Mouse (Mus musculus) layer of hippocampus, postnatal 14 days (tissue): ENCODE data around the gene Crispld2. TPM values are rescaled to one million over a fixed set of nuclear protein-coding genes. Genes with fewer than 3 reads are reported as not detected.
A peak's percentile ranks its signal among the peaks of the same experiment; 100 is the strongest.

Experiments
- DNase-seq, 2 experiments: peaks; one replicate each; pipeline ENCODE4 v3.0.0; 2021 to 2022; ENCODE audit warnings: low spot score in 2 of 2, mixed read lengths in 1 of 2
- total RNA-seq, 2 experiments: library from RNA; stranded (reverse); gene quantifications; 2 replicates each; pipeline ENCODE4 v1.2.3; 2021

Crispld2 gene
- total RNA-seq, 2 experiments from 2014 or later, result 1.6 to 2.1 TPM

DNA sequence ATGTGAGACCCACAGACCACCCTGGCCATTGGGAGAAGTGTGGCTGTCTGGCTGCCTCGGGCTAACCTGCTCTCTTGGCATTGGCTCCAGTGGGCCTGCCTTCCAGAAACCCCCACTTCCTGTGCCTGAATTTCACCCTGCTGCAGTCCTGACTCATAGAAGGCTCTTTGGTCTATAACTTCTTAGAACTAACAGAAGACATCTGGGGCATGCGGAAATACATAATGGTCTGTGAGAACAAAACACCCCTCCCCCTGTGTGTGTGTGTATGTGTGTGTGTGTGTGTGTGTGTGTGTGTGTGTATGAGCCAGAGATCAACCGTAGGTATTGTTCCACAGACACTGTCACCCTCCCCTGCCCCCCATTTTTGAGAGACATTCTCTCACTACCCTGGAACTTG, 71.1 kb downstream of the Crispld2 start:
- no peak for DNase-seq

DNA sequence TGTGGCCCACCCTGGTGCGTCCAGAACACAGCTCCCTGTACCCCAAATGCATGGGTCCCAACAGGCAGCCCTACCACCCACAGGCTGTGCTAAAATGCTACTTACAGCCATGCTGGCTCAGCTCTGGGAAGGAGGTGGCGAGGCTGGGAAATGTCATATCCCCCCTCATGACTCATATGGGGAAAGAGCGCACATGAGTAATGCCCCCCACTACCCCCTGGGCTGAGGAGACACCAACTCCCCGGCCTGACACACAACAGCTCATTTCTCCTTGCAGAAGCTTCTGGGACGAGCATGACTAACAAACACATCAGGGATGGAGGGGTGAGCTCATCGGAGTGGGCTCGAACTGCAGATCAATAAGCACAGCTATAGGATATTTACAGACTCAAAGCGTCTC, 73.4 kb downstream of the Crispld2 start:
- DNase-seq, result no peak

GRCm38 (mm10) chr8:120066226-120066625, 74.0 kb downstream of the Crispld2 start:
- no peak for DNase-seq

GRCm38 (mm10) chr8:120067936-120068668, 75.9 kb downstream of the Crispld2 start:
- no peak for DNase-seq

DNA sequence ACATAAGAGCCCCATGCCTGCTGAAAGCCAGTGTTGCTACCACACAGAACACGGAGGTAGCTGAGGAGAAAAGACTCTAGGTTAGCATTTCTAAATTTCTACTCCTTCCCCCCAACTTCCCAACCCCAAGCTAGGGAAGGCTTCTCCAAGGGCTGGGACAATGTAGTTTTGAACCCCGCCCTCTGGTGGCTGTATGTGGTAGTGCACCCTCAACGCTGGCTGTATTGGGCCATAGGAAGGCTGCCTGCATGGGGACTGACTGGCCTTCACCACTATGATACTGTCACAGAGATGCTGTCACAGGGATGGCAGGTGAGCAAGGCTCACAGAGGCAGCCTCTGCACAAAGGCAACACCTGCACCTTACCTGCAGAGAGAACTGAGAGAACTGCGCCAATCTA, 79.4 kb downstream of the Crispld2 start:
- peak; percentile 83 to 87 for DNase-seq

GRCm38 (mm10) chr8:120072259-120072658, 80.0 kb downstream of the Crispld2 start:
- no peak for DNase-seq

DNA sequence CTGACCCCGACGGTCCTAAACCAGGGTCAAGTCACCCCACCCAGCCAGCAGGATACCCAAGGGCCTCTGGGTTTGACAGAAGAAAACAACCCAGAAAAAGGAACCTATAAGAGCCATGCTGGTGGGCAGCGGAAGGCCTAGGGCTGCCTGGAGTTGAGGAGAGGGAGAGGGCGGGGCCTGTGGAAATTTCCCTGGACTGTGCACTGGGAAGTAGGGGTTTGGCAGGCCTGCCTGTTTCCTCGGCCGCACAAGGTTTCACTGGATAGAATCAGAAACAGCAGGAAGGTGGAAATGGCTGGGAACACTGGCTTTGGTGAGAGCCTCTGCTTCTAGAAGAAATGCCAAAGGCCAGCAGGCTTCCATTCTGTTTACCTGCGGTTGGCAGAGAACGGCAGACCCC, 80.6 kb downstream of the Crispld2 start:
- no peak for DNase-seq

DNA sequence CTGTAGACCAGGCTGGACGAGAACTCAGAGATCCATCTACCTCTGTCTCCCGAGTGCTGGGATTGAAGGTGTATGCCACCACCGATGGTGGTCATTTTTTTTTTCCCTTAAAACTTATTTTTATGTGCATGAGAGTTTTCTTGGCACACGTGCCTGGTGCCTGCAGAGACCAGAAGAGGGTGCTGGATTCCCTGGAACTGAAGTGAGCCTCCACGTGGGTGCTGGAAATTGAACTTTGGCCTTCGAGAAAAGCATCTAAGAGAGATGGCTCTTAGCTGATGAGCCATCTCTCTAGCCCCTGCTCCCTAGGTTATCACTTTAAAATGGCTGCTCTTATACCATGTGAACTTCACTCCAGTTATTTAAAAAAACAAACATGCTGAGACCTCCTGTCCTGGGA, 82.3 kb downstream of the Crispld2 start:
- DNase-seq, result no peak

GRCm38 (mm10) chr8:120075347-120075746, 83.1 kb downstream of the Crispld2 start:
- no peak for DNase-seq

GRCm38 (mm10) chr8:120078080-120078479, 85.8 kb downstream of the Crispld2 start:
- DNase-seq, result peak; percentile 65 to 73

- no peak for DNase-seq
Observed at GRCm38 (mm10) chr8:120079361-120079760, 87.1 kb downstream of the Crispld2 start.

GRCm38 (mm10) chr8:120083261-120083660, 91.0 kb downstream of the Crispld2 start:
- peak in 1 of 2 experiments; percentile 36 for DNase-seq

DNA sequence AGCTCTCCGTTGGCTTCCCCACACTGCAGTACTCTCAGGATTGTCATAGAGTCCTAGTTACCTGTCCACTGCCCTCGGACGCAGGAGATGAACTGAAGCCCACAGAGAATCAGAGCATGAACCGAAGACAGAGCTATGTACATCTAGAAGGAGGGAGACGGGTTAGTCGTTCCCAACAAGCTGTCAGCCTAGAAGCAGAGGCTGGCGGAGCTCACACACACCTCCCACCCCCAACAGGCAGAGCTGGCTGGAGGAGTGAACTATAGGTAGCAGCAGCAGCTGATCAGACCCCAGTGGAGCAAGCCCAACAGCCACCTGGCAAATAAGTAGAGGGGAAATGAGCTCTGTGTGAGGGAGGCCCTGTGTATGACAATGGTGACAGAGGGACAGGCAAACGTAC, 92.5 kb downstream of the Crispld2 start:
- no peak for DNase-seq

- no peak for DNase-seq
Observed at GRCm38 (mm10) chr8:120089511-120089910, 97.3 kb downstream of the Crispld2 start.

DNA sequence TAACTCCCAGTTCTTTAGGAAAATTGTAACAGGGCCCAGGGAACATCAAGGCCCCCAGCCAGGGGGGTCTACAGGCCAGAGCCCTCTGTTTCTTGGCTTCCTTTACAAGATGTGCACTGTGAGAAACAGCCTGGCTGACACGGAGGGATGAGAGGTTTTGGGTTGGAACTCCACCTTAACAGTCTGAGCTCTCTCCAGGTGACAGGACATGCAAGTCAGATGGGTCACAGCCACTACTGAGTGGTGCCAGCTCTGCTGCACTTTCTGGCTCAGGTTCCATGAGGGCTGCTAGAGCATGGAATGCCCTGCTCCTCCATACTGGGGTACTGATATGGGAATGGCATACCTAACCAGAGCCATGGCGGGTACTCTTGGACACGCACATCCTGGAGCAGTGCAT, 98.8 kb downstream of the Crispld2 start:
- DNase-seq, result no peak

- DNase-seq, result no peak
Observed at GRCm38 (mm10) chr8:120093103-120093502, 100.9 kb downstream of the Crispld2 start.

DNA sequence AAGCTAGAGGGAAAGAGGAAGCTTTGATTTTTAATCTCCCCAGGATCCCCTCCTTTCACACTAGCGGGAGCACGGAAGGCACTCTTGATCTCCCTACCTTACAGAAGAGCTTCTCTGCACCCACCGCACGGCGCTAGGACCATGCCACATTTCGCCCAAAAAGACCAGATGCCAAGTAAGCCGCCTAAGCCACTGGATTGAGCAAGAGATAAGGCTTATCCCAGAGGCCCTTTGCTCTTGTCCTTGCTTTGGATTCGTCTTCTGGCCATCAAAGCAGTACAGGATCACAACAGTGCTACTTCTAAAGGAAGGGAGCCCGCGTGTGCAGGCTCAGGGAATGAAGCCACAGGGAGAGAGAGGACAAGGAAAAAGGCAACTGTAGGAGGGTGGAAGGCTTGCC, 102.6 kb downstream of the Crispld2 start:
- no peak for DNase-seq

- no peak for DNase-seq
Observed at GRCm38 (mm10) chr8:120096486-120096885, 104.2 kb downstream of the Crispld2 start.

DNA sequence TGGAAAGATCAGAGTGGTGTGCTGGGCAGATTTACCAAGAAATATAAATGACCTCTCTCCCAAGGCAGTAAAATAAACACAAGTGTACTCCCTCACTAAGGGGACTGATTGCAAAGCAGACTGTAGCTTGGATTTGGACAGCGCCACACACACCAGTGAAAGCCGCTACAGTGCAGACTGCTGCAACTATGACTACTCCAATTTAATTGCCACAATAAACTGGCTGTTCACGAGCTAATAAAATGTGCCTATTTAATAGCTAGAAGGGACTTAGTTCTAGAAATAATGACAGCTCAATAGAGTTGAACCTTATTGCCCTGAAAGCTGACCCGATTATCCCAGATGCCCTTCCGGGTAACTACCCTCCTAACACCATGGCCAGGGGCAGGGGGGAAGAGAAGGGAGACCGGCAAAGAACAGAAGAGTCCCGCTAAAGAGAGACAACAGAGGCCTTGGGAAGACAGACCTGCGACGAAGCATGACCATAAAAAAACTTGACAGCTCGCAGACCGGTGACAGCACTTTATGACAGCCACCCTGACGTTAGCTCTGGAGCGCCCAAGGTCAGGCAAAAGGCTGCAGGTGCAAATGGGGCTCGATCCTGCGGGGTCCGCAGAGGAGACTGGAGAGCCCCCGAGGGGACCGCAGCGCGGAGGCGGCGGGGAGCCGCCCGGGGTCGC, 108.3 kb downstream of the Crispld2 start:
- DNase-seq, result no peak

- DNase-seq, result peak; percentile 81 to 87
Observed at GRCm38 (mm10) chr8:120101068-120101972, 109.1 kb downstream of the Crispld2 start, which contains the start of gene Zdhhc7. TSS of gene Zdhhc7 (minus strand) at chr8:120101482.
